Mouse (Mus musculus) induced T-regulatory cell, adult 2 months (primary cell): ENCODE measurements around the gene Gpr82.

ENCODE experiments used
- DNase-seq: peaks from one replicate; pipeline ENCODE4 v3.0.0-alpha.2; 2012; ENCODE audit warnings: low read depth

Gene Gpr82

GRCm38 (mm10) chrX:13700681-13701080, 39.5 kb downstream of the Gpr82 start:
- no peak for DNase-seq

GRCm38 (mm10) chrX:13705051-13705450, 43.9 kb downstream of the Gpr82 start:
- DNase-seq = no peak

GRCm38 (mm10) chrX:13710174-13710573, 49.0 kb downstream of the Gpr82 start:
- DNase-seq = peak; percentile 39
